In the genomic region with DNA sequence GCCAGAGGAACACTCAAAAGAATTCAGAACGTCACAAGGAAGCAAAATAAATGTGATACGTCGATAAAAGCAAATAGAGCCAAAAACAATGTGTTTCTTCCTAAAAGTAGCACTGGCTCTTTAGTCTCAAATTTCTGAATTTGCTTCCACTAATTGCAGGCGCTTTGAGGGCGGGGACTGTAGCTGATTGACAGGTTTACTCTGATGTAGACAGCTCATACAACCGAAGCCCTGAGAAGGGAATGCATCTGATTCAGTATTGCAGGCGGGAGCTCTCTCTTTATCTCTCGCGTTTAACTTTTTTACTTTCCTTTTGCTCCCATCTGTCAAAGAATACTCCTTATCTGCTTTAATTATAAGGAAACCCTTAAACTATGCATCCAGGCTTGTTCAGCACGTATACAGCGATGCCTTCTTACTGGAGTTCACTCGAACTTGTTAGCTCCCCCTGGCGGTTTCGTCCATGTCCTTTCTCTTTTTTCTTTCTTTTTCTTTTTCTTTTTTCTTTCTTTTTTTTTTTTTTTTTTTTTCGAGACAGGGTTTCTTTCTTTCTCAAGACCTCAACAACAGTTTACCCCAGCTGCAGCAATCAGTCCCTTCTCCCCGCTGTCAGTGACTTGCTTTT, we compare ENCODE assay signal across 8 mouse cellular contexts.
DNase-seq lines count a peak whose midpoint lies in the region; ATAC-seq and TF ChIP-seq lines count a peak whose summit lies in the region.

No protein-coding gene starts in this region.

- no peaks in the 10 kb centered on the region for H3K36me3 ChIP-seq in embryonic facial prominence, embryonic 12.5 days
- H3K36me3 ChIP-seq in liver, embryonic 14.5 days (replicated peaks; ENCODE audit: control insufficient read depth, insufficient read depth, low read depth) = no peaks in the 10 kb centered on the region

- intact Hi-C loops in heart, postnatal 10 days (cut with DNase I) = no loop called here

- H3K4me3 ChIP-seq in embryonic facial prominence, embryonic 12.5 days = peak overlapping the region; percentile 26
- peak overlapping the region in 1 of 2 experiments; percentile 18; a peak in 1 of 4 replicates for H3K4me3 ChIP-seq in liver, embryonic 14.5 days (ENCODE audit: insufficient read depth in 1 of 2, low read depth in 2 of 2, low read length in 2 of 2)

- no peak overlapping the region for H3K9ac ChIP-seq in embryonic facial prominence, embryonic 12.5 days
- H3K9ac ChIP-seq in liver, embryonic 14.5 days (replicated peaks) = no peak overlapping the region

- peak overlapping the region; percentile 45 for H3K4me2 ChIP-seq in embryonic facial prominence, embryonic 12.5 days (replicated peaks)
- peak overlapping the region; percentile 39 for H3K4me2 ChIP-seq in liver, embryonic 14.5 days (ENCODE audit: low read depth)

- 25% methylated on average over 16 of the region's 16 CpGs for WGBS in embryonic facial prominence, embryonic 12.5 days
- 19% methylated on average over 16 of the region's 16 CpGs for WGBS in liver, embryonic 14.5 days (ENCODE audit: insufficient replicate concordance)

- H3K27ac ChIP-seq in embryonic facial prominence, embryonic 12.5 days = no peak overlapping the region
- no peak overlapping the region for H3K27ac ChIP-seq in liver, embryonic 14.5 days

- TF ChIP-seq EP300 in liver, embryonic 14.5 days (IDR thresholded peaks at IDR 0.05; ENCODE audit: low read depth) = no peak

- peak; percentile 34; the same call in 1 of the 2 replicates for TF ChIP-seq CTCF in liver, embryonic 14.5 days (IDR thresholded peaks at IDR 0.05; ENCODE audit: low read depth)

- ATAC-seq in embryonic facial prominence, embryonic 12.5 days (ENCODE audit: insufficient number of reproducible peaks, insufficient read depth, low FRiP score, low TSS enrichment) = no peak
- ATAC-seq in liver, embryonic 14.5 days (ENCODE audit: insufficient read depth) = no peak

- H3K9me3 ChIP-seq in embryonic facial prominence, embryonic 12.5 days = no peaks in the 10 kb centered on the region; the same call in 1 of the 2 replicates
- no peaks in the 10 kb centered on the region for H3K9me3 ChIP-seq in liver, embryonic 14.5 days (ENCODE audit: control insufficient read depth, low read length)

- no peaks in the 10 kb centered on the region for H3K4me1 ChIP-seq in embryonic facial prominence, embryonic 12.5 days
- H3K4me1 ChIP-seq in liver, embryonic 14.5 days (replicated peaks; ENCODE audit: control insufficient read depth in 2 of 2, insufficient read depth in 2 of 2, low read length in 1 of 2) = no peaks in the 10 kb centered on the region

- no peaks in the 10 kb centered on the region for H3K27me3 ChIP-seq in embryonic facial prominence, embryonic 12.5 days
- no peaks in the 10 kb centered on the region for H3K27me3 ChIP-seq in liver, embryonic 14.5 days (ENCODE audit: control insufficient read depth, insufficient read depth, low read length)

- DNase-seq in CD4-positive, CD25-positive, alpha-beta regulatory T cell, adult 2 months (ENCODE audit: low read depth, low spot score) = peak; percentile 81
- DNase-seq in adrenal gland, postnatal 14 days = peak; percentile 78
- peak; percentile 64 to 78 for DNase-seq in heart, postnatal 10 days
- DNase-seq in kidney, postnatal 25 days = peak; percentile 62 to 88
- peak in 1 of 3 experiments; percentile 19 for DNase-seq in liver, embryonic 14.5 days (ENCODE audit: low read depth in 3 of 3, low spot score in 3 of 3)
- peak; percentile 31 for DNase-seq in neural tube, embryonic 10.5 days (ENCODE audit: extremely low spot score, low spot score)
- DNase-seq in thymus, postnatal 14 days = peak; percentile 81
